Mouse (Mus musculus): ENCODE results near the gene Tnfsf13. TPM values are rescaled to one million over a fixed set of nuclear protein-coding genes. Genes with fewer than 3 reads are reported as not detected.
A peak's percentile ranks its signal among the peaks of the same experiment; 100 is the strongest.

Gene Tnfsf13
- polyA plus RNA-seq, 1 experiment from 2014 or later, result 0.24 TPM

- no peaks in the 10 kb centered on the region for H3K27me3 ChIP-seq (ENCODE audit: control insufficient read depth, insufficient read depth, low read length)
- ATAC-seq (ENCODE audit: insufficient number of reproducible peaks, insufficient read depth, low FRiP score, low read depth), result no peak
- no peak overlapping the region for H3K4me3 ChIP-seq (ENCODE audit: control insufficient read depth in 1 of 2, insufficient read depth in 1 of 2, low read depth in 1 of 2, low read length in 2 of 2)
- H3K9me3 ChIP-seq (ENCODE audit: control insufficient read depth, low read length), result no peaks in the 10 kb centered on the region
- no peak overlapping the region for H3K4me2 ChIP-seq (ENCODE audit: low read length)
- peaks cover 2 to 12% of the 10 kb centered on the region in 2 experiments; a peak in 3 of 4 replicates for H3K4me1 ChIP-seq (ENCODE audit: control insufficient read depth in 2 of 2, insufficient read depth in 2 of 2, low read length in 2 of 2)
- H3K9ac ChIP-seq (ENCODE audit: low read length), result no peak overlapping the region
- peaks cover 77% of the 10 kb centered on the region for H3K36me3 ChIP-seq (ENCODE audit: control insufficient read depth, insufficient read depth, low read length)
- WGBS, result 72% methylated on average over 5 of the region's 5 CpGs
- no peak overlapping the region for H3K27ac ChIP-seq (replicated peaks in 1 of 2; ENCODE audit: control insufficient read depth in 1 of 2, insufficient read depth in 1 of 2, low read depth in 2 of 2, low read length in 2 of 2)
These were observed 29.5 kb downstream of the Tnfsf13 start for GRCm38 (mm10) chr11:69656065-69656455.

- Histone ChIP-seq H3K4me2 (ENCODE audit: low read length) (peak within 1 kb of the TSS; percentile 19), H3K4me1 (ENCODE audit: control insufficient read depth in 2 of 2, insufficient read depth in 2 of 2, low read length in 2 of 2) (peaks cover 2 to 11% of the 10 kb centered on the region in 2 experiments; a peak in 3 of 4 replicates), H3K9ac (ENCODE audit: low read length) (no peak within 1 kb of the TSS), H3K27ac (replicated peaks in 1 of 2; ENCODE audit: control insufficient read depth in 1 of 2, insufficient read depth in 1 of 2, low read depth in 2 of 2, low read length in 2 of 2) (peak within 1 kb of the TSS in 1 of 2 experiments; percentile 16; a peak in 1 of 4 replicates), H3K4me3 (ENCODE audit: control insufficient read depth in 1 of 2, insufficient read depth in 1 of 2, low read depth in 1 of 2, low read length in 2 of 2) (no peak within 1 kb of the TSS), H3K36me3 (ENCODE audit: control insufficient read depth, insufficient read depth, low read length) (peaks cover 83% of the 10 kb centered on the region), H3K9me3 (ENCODE audit: control insufficient read depth, low read length) (no peaks in the 10 kb centered on the region), H3K27me3 (ENCODE audit: control insufficient read depth, insufficient read depth, low read length) (no peaks in the 10 kb centered on the region)
- no peak for ATAC-seq (ENCODE audit: insufficient number of reproducible peaks, insufficient read depth, low FRiP score, low read depth)
- 24% methylated on average over 34 of the region's 34 CpGs for WGBS
These were observed 30.1 kb downstream of the Tnfsf13 start, which contains the start of gene Sox15 for GRCm38 (mm10) chr11:69655264-69656064. TSS of gene Sox15 (plus strand) at chr11:69655314.

GRCm38 (mm10) chr11:69654760-69655159 is 30.8 kb downstream of the Tnfsf13 start:
- peaks cover 84% of the 10 kb centered on the region for H3K36me3 ChIP-seq (ENCODE audit: control insufficient read depth, insufficient read depth, low read length)
- peak overlapping the region in 1 of 2 experiments; percentile 16; a peak in 1 of 4 replicates for H3K27ac ChIP-seq (replicated peaks in 1 of 2; ENCODE audit: control insufficient read depth in 1 of 2, insufficient read depth in 1 of 2, low read depth in 2 of 2, low read length in 2 of 2)
- no peak overlapping the region for H3K4me2 ChIP-seq (ENCODE audit: low read length)
- ATAC-seq (ENCODE audit: insufficient number of reproducible peaks, insufficient read depth, low FRiP score, low read depth), result no peak
- H3K9ac ChIP-seq (ENCODE audit: low read length), result no peak overlapping the region
- no peak overlapping the region for H3K4me3 ChIP-seq (ENCODE audit: control insufficient read depth in 1 of 2, insufficient read depth in 1 of 2, low read depth in 1 of 2, low read length in 2 of 2)
- WGBS, result 43% methylated on average over 9 of the region's 9 CpGs
- H3K4me1 ChIP-seq (ENCODE audit: control insufficient read depth in 2 of 2, insufficient read depth in 2 of 2, low read length in 2 of 2), result peaks cover 2 to 8% of the 10 kb centered on the region in 2 experiments; a peak in 3 of 4 replicates
- H3K9me3 ChIP-seq (ENCODE audit: control insufficient read depth, low read length), result no peaks in the 10 kb centered on the region
- no peaks in the 10 kb centered on the region for H3K27me3 ChIP-seq (ENCODE audit: control insufficient read depth, insufficient read depth, low read length)

GRCm38 (mm10) chr11:69653399-69653798 is 32.2 kb downstream of the Tnfsf13 start:
- Histone ChIP-seq H3K27ac (replicated peaks in 1 of 2; ENCODE audit: control insufficient read depth in 1 of 2, insufficient read depth in 1 of 2, low read depth in 2 of 2, low read length in 2 of 2) (no peak overlapping the region), H3K27me3 (ENCODE audit: control insufficient read depth, insufficient read depth, low read length) (no peaks in the 10 kb centered on the region), H3K9ac (ENCODE audit: low read length) (no peak overlapping the region), H3K4me3 (ENCODE audit: control insufficient read depth in 1 of 2, insufficient read depth in 1 of 2, low read depth in 1 of 2, low read length in 2 of 2) (no peak overlapping the region), H3K4me1 (ENCODE audit: control insufficient read depth in 2 of 2, insufficient read depth in 2 of 2, low read length in 2 of 2) (peaks cover 2 to 8% of the 10 kb centered on the region in 2 experiments; a peak in 3 of 4 replicates), H3K4me2 (ENCODE audit: low read length) (no peak overlapping the region), H3K9me3 (ENCODE audit: control insufficient read depth, low read length) (no peaks in the 10 kb centered on the region), H3K36me3 (ENCODE audit: control insufficient read depth, insufficient read depth, low read length) (peaks cover 89% of the 10 kb centered on the region)
- ATAC-seq (ENCODE audit: insufficient number of reproducible peaks, insufficient read depth, low FRiP score, low read depth), result no peak
- WGBS, result 54% methylated on average over 5 of the region's 5 CpGs

- Histone ChIP-seq H3K27me3 (ENCODE audit: control insufficient read depth, insufficient read depth, low read length) (no peaks in the 10 kb centered on the region), H3K4me1 (ENCODE audit: control insufficient read depth in 2 of 2, insufficient read depth in 2 of 2, low read length in 2 of 2) (no peaks in the 10 kb centered on the region), H3K9ac (ENCODE audit: low read length) (no peak overlapping the region), H3K4me2 (ENCODE audit: low read length) (no peak overlapping the region), H3K36me3 (ENCODE audit: control insufficient read depth, insufficient read depth, low read length) (peaks cover 98% of the 10 kb centered on the region), H3K9me3 (ENCODE audit: control insufficient read depth, low read length) (no peaks in the 10 kb centered on the region), H3K4me3 (ENCODE audit: control insufficient read depth in 1 of 2, insufficient read depth in 1 of 2, low read depth in 1 of 2, low read length in 2 of 2) (no peak overlapping the region), H3K27ac (replicated peaks in 1 of 2; ENCODE audit: control insufficient read depth in 1 of 2, insufficient read depth in 1 of 2, low read depth in 2 of 2, low read length in 2 of 2) (no peak overlapping the region)
- WGBS, result 79% methylated on average over 5 of the region's 5 CpGs
- ATAC-seq (ENCODE audit: insufficient number of reproducible peaks, insufficient read depth, low FRiP score, low read depth), result no peak
These were observed 39.7 kb downstream of the Tnfsf13 start for GRCm38 (mm10) chr11:69645860-69646259.

DNA sequence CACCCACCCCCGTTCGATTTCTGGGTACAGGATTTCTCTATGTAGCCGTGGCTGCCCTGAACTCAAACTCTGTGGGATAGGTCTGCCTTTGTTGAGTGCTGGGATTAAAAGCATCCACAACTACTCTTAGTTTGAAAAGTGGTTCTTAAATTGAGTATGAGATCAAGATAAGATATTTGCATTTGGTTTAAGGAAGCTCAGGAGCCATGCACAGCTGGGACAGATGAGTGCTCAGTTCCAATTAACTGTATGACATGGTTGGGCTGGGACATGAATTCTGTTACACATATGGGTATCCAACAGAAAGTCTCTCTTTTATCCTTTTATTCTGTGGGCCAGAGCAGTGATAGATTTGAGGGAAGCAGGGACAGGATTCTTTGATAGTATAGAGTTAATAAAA is 50.1 kb downstream of the Tnfsf13 start:
- Histone ChIP-seq H3K4me1 (ENCODE audit: control insufficient read depth in 2 of 2, insufficient read depth in 2 of 2, low read length in 2 of 2) (peaks cover 2 to 25% of the 10 kb centered on the region in 2 experiments; a peak in 3 of 4 replicates), H3K9ac (ENCODE audit: low read length) (peak overlapping the region; percentile 41; the same call in 1 of the 2 replicates), H3K9me3 (ENCODE audit: control insufficient read depth, low read length) (no peaks in the 10 kb centered on the region), H3K4me2 (ENCODE audit: low read length) (peak overlapping the region; percentile 71; the same call in 1 of the 2 replicates), H3K36me3 (ENCODE audit: control insufficient read depth, insufficient read depth, low read length) (peaks cover 39% of the 10 kb centered on the region), H3K27me3 (ENCODE audit: control insufficient read depth, insufficient read depth, low read length) (no peaks in the 10 kb centered on the region), H3K27ac (replicated peaks in 1 of 2; ENCODE audit: control insufficient read depth in 1 of 2, insufficient read depth in 1 of 2, low read depth in 2 of 2, low read length in 2 of 2) (no peak overlapping the region), H3K4me3 (ENCODE audit: control insufficient read depth in 1 of 2, insufficient read depth in 1 of 2, low read depth in 1 of 2, low read length in 2 of 2) (no peak overlapping the region)
- ATAC-seq (ENCODE audit: insufficient number of reproducible peaks, insufficient read depth, low FRiP score, low read depth), result no peak
- WGBS, result 82% methylated on average over 3 of the region's 3 CpGs

DNA sequence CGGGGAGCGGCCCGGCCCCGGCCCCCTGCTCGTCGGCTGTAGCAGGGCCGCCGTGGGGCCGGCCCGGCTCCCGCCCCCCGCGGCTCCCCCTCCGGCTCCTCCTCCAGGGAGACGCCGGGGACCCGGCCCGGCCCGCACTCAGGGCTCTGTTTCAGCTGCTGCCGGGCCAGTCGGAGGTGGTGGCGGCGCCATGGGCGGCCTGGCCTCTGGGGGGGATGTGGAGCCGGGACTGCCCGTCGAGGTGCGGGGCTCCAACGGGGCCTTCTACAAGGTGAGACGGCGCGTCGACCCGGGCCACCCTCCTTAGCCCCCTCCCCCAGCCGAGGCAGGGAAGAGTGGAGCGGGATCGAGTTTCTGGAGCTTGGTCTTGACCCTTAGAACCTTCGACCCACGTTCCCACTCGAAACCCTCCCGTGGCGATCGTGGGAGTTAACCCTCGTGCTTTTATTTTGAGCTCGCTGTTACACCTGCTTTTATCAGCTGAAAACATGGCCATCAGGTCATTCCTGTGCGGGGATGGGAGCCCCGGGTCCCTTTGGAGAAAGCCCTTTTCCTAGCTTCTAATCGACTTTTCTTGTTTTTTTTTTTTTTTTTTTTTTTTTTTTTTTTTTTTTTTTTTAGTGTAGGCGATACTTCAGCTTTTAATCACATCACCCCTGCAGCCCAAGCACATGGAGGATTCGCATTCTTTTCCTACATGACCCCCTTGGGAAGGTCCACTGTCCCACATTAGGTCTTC is 52.3 kb downstream of the Tnfsf13 start:
- Histone ChIP-seq H3K36me3 (ENCODE audit: control insufficient read depth, insufficient read depth, low read length) (peaks cover 21% of the 10 kb centered on the region), H3K27me3 (ENCODE audit: control insufficient read depth, insufficient read depth, low read length) (no peaks in the 10 kb centered on the region), H3K4me1 (ENCODE audit: control insufficient read depth in 2 of 2, insufficient read depth in 2 of 2, low read length in 2 of 2) (peaks cover 2 to 25% of the 10 kb centered on the region in 2 experiments; a peak in 3 of 4 replicates), H3K9ac (ENCODE audit: low read length) (peak overlapping the region; percentile 98), H3K4me2 (ENCODE audit: low read length) (peak overlapping the region; percentile 71), H3K9me3 (ENCODE audit: control insufficient read depth, low read length) (no peaks in the 10 kb centered on the region), H3K4me3 (ENCODE audit: control insufficient read depth in 1 of 2, insufficient read depth in 1 of 2, low read depth in 1 of 2, low read length in 2 of 2) (peak overlapping the region; percentile 89 to 96), H3K27ac (replicated peaks in 1 of 2; ENCODE audit: control insufficient read depth in 1 of 2, insufficient read depth in 1 of 2, low read depth in 2 of 2, low read length in 2 of 2) (peak overlapping the region; percentile 74 to 97)
- WGBS, result 0% methylated on average over 34 of the region's 50 CpGs
- peak; percentile 48 for ATAC-seq (ENCODE audit: insufficient number of reproducible peaks, insufficient read depth, low FRiP score, low read depth)

Measured in heart, embryonic 14.5 days (tissue).